35 mouse cellular contexts compared by ENCODE assay signal in genomic region chr6:93901408-93901807, GRCm38 (mm10).
"Had no signal": no experiment of that assay in that cellular context is flagged by ENCODE, and none has a peak within 500 bp of the region (broad histone marks: within the 10 kb centered on the region; RNA-seq: fewer than 3 reads in every experiment).

No protein-coding gene starts in this region.

- H3K4me1 ChIP-seq: hindbrain, embryonic 12.5 days; hindbrain, embryonic 15.5 days; intestine, embryonic 15.5 days had no signal

- H3K4me3 ChIP-seq: heart, adult 2 months; heart, embryonic 10.5 days; heart, embryonic 12.5 days; heart, embryonic 13.5 days; heart, embryonic 15.5 days; hindbrain, embryonic 10.5 days; hindbrain, embryonic 12.5 days; hindbrain, embryonic 13.5 days; hindbrain, embryonic 15.5 days; intestine, embryonic 15.5 days; kidney, embryonic 15.5 days; layer of hippocampus, adult 2 months had no signal

- H3K27me3 ChIP-seq: heart, embryonic 12.5 days; heart, embryonic 13.5 days; heart, embryonic 15.5 days; hindbrain, embryonic 12.5 days; hindbrain, embryonic 13.5 days; hindbrain, embryonic 15.5 days; intestine, embryonic 15.5 days; kidney, embryonic 15.5 days had no signal

- H3K4me2 ChIP-seq: heart, embryonic 12.5 days; heart, embryonic 13.5 days; heart, embryonic 15.5 days; hindbrain, embryonic 12.5 days; hindbrain, embryonic 13.5 days; hindbrain, embryonic 14.5 days; hindbrain, embryonic 15.5 days; intestine, embryonic 15.5 days; kidney, embryonic 15.5 days had no signal

- H3K9ac ChIP-seq: heart, embryonic 12.5 days; heart, embryonic 13.5 days; heart, embryonic 15.5 days; hindbrain, embryonic 12.5 days; hindbrain, embryonic 13.5 days; hindbrain, embryonic 14.5 days; hindbrain, embryonic 15.5 days; intestine, embryonic 15.5 days; kidney, embryonic 15.5 days had no signal

- H3K36me3 ChIP-seq: heart, embryonic 10.5 days; heart, embryonic 12.5 days; heart, embryonic 13.5 days; heart, embryonic 15.5 days; hindbrain, embryonic 12.5 days; hindbrain, embryonic 13.5 days; hindbrain, embryonic 15.5 days; intestine, embryonic 15.5 days; kidney, embryonic 15.5 days had no signal

- DNase-seq: heart, adult 2 months; heart, postnatal 10 days; heart, postnatal 14 days; heart, postnatal 36 days; heart, postnatal 4 days; kidney, adult 11 months; kidney, adult 18-20 months; kidney, adult 2 months; kidney, adult 8-10 months; kidney, adult 9 months; kidney, postnatal 10 days; kidney, postnatal 14 days; kidney, postnatal 25 days; kidney, postnatal 36 days; kidney, postnatal 4 days; layer of hippocampus, adult 9-11 months; layer of hippocampus, postnatal 36 days had no signal

- ATAC-seq: hindbrain, embryonic 16.5 days; hindbrain, postnatal 0 days; inflammation-experienced regulatory T-cells, adult 6 months; intestine, embryonic 15.5 days; intestine, embryonic 16.5 days; intestine, postnatal 0 days had no signal

- H3K27ac ChIP-seq: heart, adult 2 months; heart, embryonic 10.5 days; heart, embryonic 13.5 days; heart, embryonic 15.5 days; hindbrain, embryonic 10.5 days; hindbrain, embryonic 12.5 days; hindbrain, embryonic 13.5 days; hindbrain, embryonic 14.5 days; hindbrain, embryonic 15.5 days; hindbrain, postnatal 0 days; intestine, embryonic 15.5 days; kidney, embryonic 15.5 days; kidney, postnatal 0 days; layer of hippocampus, adult 2 months had no signal

- H3K9me3 ChIP-seq: heart, embryonic 10.5 days; heart, embryonic 12.5 days; heart, embryonic 13.5 days; heart, embryonic 15.5 days; hindbrain, embryonic 10.5 days; hindbrain, embryonic 12.5 days; hindbrain, embryonic 13.5 days; hindbrain, embryonic 15.5 days; intestine, embryonic 15.5 days; kidney, embryonic 15.5 days had no signal
